Mouse (Mus musculus): ENCODE data around the gene Rab11fip4. TPM values are rescaled to one million over a fixed set of nuclear protein-coding genes. Genes with fewer than 3 reads are reported as not detected.
A peak's percentile ranks its signal among the peaks of the same experiment; 100 is the strongest.

The Rab11fip4 gene
- polyA plus RNA-seq, 1 experiment from 2014 or later: 1.3 TPM

DNA sequence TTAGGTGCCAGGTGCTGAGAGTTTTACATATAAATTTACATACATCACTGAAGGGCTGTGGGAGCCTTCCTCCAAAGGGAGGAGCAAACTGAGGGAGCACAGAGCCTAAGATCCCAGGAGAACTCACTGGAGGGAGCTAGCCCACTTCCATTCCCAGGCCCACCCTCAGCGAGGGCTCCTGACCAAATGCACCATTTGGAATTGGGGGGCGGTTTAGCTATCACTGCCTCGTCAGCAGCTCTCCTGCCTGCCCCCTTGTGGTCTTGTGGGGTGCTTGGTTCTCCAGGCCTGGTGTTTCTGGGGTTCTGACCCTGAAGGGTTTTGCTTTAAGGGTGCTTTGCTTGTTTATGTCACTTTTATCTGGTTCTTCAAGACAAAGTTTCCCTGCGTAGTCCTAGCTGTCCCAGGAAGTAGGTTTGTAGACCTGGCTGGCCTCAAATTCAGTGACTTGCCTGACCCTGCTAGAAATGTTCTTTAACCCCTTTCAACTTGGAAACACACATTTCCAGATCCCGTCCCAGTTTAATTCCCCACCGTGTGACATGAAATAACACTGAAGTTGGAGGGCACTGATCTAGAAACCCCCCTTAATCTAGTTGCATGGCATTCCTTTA lies 80.8 kb downstream of the Rab11fip4 start:
- no peak overlapping the region for H3K9ac ChIP-seq (ENCODE audit: low read depth, low read length)

GRCm38 (mm10) chr11:79673072-79673471 lies 82.1 kb downstream of the Rab11fip4 start:
- no peak overlapping the region for H3K4me2 ChIP-seq (ENCODE audit: low read depth, low read length)
- H3K27ac ChIP-seq (ENCODE audit: low read length): no peak overlapping the region
- H3K4me1 ChIP-seq (ENCODE audit: control insufficient read depth, insufficient read depth, low read length): no peaks in the 10 kb centered on the region
- H3K9ac ChIP-seq (ENCODE audit: low read depth, low read length): no peak overlapping the region
- H3K4me3 ChIP-seq (ENCODE audit: low read length): no peak overlapping the region
- WGBS: 70% methylated on average over 5 of the region's 5 CpGs
- no peaks in the 10 kb centered on the region for H3K27me3 ChIP-seq (replicated peaks; ENCODE audit: control insufficient read depth, insufficient read depth, low read length)
- ATAC-seq: peak; percentile 32; the same call in 1 of the 2 replicates
- H3K36me3 ChIP-seq (ENCODE audit: control insufficient read depth, insufficient read depth, low read length): no peaks in the 10 kb centered on the region
- no peaks in the 10 kb centered on the region for H3K9me3 ChIP-seq (ENCODE audit: control insufficient read depth, low read length)

More for the DNA sequence above, 80.8 kb downstream of the Rab11fip4 start:
- ATAC-seq: no peak
- Histone ChIP-seq H3K4me2 (ENCODE audit: low read depth, low read length) (no peak overlapping the region), H3K4me1 (ENCODE audit: control insufficient read depth, insufficient read depth, low read length) (no peaks in the 10 kb centered on the region), H3K27me3 (replicated peaks; ENCODE audit: control insufficient read depth, insufficient read depth, low read length) (no peaks in the 10 kb centered on the region), H3K36me3 (ENCODE audit: control insufficient read depth, insufficient read depth, low read length) (no peaks in the 10 kb centered on the region), H3K27ac (ENCODE audit: low read length) (no peak overlapping the region), H3K9me3 (ENCODE audit: control insufficient read depth, low read length) (no peaks in the 10 kb centered on the region), H3K4me3 (ENCODE audit: low read length) (no peak overlapping the region)
- WGBS: 61% methylated on average over 6 of the region's 6 CpGs

DNA sequence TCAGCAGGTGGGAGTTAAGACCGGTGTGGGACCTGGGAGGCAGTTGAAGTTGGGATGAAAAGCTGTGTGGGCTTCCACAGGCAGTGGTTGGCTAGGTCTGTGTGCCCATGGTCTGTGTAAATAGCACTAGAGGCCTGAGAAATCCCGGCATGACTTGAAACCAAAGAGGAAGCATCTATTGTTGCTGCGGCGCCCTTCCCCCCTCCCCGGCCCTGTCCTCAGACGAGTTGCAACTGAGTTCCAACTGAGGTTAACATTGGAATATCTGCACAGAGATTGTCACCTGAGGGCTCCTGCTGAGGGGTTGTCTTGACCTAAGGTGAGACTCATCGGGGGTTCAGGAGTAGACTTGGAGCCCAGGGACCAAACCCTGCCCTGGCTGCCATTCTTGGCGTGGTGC lies 82.7 kb downstream of the Rab11fip4 start:
- Histone ChIP-seq H3K27ac (ENCODE audit: low read length) (no peak overlapping the region), H3K36me3 (ENCODE audit: control insufficient read depth, insufficient read depth, low read length) (no peaks in the 10 kb centered on the region), H3K4me3 (ENCODE audit: low read length) (no peak overlapping the region), H3K9ac (ENCODE audit: low read depth, low read length) (no peak overlapping the region), H3K4me2 (ENCODE audit: low read depth, low read length) (no peak overlapping the region), H3K27me3 (replicated peaks; ENCODE audit: control insufficient read depth, insufficient read depth, low read length) (no peaks in the 10 kb centered on the region), H3K4me1 (ENCODE audit: control insufficient read depth, insufficient read depth, low read length) (no peaks in the 10 kb centered on the region), H3K9me3 (ENCODE audit: control insufficient read depth, low read length) (no peaks in the 10 kb centered on the region)
- no peak for ATAC-seq
- 52% methylated on average over 8 of the region's 8 CpGs for WGBS

DNA sequence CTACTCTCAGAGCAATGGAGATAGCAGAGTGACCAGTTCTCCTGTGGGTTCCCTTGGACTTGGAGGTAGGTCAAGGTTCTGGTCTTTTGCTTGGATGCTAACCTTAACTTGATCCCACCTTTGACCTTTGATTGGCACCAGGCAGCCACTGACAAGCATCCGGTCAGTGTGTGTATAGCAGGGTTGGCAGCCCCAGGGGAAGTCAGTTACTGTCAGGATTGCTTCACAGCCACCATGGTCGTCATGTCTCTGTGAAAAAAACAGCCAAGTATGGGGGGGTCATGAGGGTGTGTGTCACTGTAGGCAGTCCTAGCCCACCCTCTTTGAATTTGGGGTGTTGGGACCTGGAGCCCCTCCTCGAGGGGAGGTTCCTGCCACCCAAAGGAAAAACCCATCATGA lies 83.2 kb downstream of the Rab11fip4 start:
- no peaks in the 10 kb centered on the region for H3K36me3 ChIP-seq (ENCODE audit: control insufficient read depth, insufficient read depth, low read length)
- no peak overlapping the region for H3K9ac ChIP-seq (ENCODE audit: low read depth, low read length)
- no peaks in the 10 kb centered on the region for H3K4me1 ChIP-seq (ENCODE audit: control insufficient read depth, insufficient read depth, low read length)
- H3K27ac ChIP-seq (ENCODE audit: low read length): no peak overlapping the region
- no peaks in the 10 kb centered on the region for H3K27me3 ChIP-seq (replicated peaks; ENCODE audit: control insufficient read depth, insufficient read depth, low read length)
- WGBS: 85% methylated on average over 3 of the region's 3 CpGs
- no peak for ATAC-seq
- no peak overlapping the region for H3K4me2 ChIP-seq (ENCODE audit: low read depth, low read length)
- no peak overlapping the region for H3K4me3 ChIP-seq (ENCODE audit: low read length)
- H3K9me3 ChIP-seq (ENCODE audit: control insufficient read depth, low read length): no peaks in the 10 kb centered on the region

- Histone ChIP-seq H3K27me3 (replicated peaks; ENCODE audit: control insufficient read depth, insufficient read depth, low read length) (no peaks in the 10 kb centered on the region), H3K4me1 (ENCODE audit: control insufficient read depth, insufficient read depth, low read length) (no peaks in the 10 kb centered on the region), H3K36me3 (ENCODE audit: control insufficient read depth, insufficient read depth, low read length) (no peaks in the 10 kb centered on the region), H3K27ac (ENCODE audit: low read length) (no peak overlapping the region), H3K4me3 (ENCODE audit: low read length) (no peak overlapping the region), H3K9me3 (ENCODE audit: control insufficient read depth, low read length) (no peaks in the 10 kb centered on the region), H3K9ac (ENCODE audit: low read depth, low read length) (no peak overlapping the region), H3K4me2 (ENCODE audit: low read depth, low read length) (no peak overlapping the region)
- WGBS: 85% methylated on average over 7 of the region's 7 CpGs
- ATAC-seq: no peak
These were observed 83.6 kb downstream of the Rab11fip4 start for GRCm38 (mm10) chr11:79674632-79675031.

GRCm38 (mm10) chr11:79675285-79675684 lies 84.3 kb downstream of the Rab11fip4 start:
- Histone ChIP-seq H3K9ac (ENCODE audit: low read depth, low read length) (no peak overlapping the region), H3K4me3 (ENCODE audit: low read length) (no peak overlapping the region), H3K4me2 (ENCODE audit: low read depth, low read length) (no peak overlapping the region), H3K9me3 (ENCODE audit: control insufficient read depth, low read length) (no peaks in the 10 kb centered on the region), H3K4me1 (ENCODE audit: control insufficient read depth, insufficient read depth, low read length) (no peaks in the 10 kb centered on the region), H3K27ac (ENCODE audit: low read length) (no peak overlapping the region), H3K27me3 (replicated peaks; ENCODE audit: control insufficient read depth, insufficient read depth, low read length) (no peaks in the 10 kb centered on the region), H3K36me3 (ENCODE audit: control insufficient read depth, insufficient read depth, low read length) (no peaks in the 10 kb centered on the region)
- no peak for ATAC-seq
- 81% methylated on average over 12 of the region's 12 CpGs for WGBS

DNA sequence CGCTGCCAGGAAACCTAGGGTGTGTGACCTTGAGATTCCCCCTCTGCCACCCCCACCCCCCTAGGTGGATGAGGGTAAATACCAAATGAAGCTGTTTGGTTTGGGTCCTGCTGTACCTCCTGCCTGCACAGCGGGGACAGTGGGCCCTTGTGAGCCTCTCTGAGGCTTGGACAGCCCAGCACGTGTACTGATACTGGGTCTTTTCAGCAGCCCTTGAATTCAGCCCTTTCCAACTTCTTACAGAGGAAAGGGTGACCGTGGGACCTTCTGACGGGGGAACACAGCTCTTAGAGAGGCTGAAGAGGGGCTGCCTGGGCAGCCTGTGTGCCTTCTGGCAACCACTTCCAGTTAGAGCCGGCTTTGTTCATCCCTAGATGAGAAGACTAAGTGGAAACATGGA lies 85.0 kb downstream of the Rab11fip4 start:
- H3K27me3 ChIP-seq (replicated peaks; ENCODE audit: control insufficient read depth, insufficient read depth, low read length): no peaks in the 10 kb centered on the region
- WGBS: 71% methylated on average over 6 of the region's 6 CpGs
- H3K9ac ChIP-seq (ENCODE audit: low read depth, low read length): no peak overlapping the region
- no peak for ATAC-seq
- no peak overlapping the region for H3K4me2 ChIP-seq (ENCODE audit: low read depth, low read length)
- no peak overlapping the region for H3K27ac ChIP-seq (ENCODE audit: low read length)
- no peaks in the 10 kb centered on the region for H3K4me1 ChIP-seq (ENCODE audit: control insufficient read depth, insufficient read depth, low read length)
- no peak overlapping the region for H3K4me3 ChIP-seq (ENCODE audit: low read length)
- H3K36me3 ChIP-seq (ENCODE audit: control insufficient read depth, insufficient read depth, low read length): no peaks in the 10 kb centered on the region
- H3K9me3 ChIP-seq (ENCODE audit: control insufficient read depth, low read length): no peaks in the 10 kb centered on the region

DNA sequence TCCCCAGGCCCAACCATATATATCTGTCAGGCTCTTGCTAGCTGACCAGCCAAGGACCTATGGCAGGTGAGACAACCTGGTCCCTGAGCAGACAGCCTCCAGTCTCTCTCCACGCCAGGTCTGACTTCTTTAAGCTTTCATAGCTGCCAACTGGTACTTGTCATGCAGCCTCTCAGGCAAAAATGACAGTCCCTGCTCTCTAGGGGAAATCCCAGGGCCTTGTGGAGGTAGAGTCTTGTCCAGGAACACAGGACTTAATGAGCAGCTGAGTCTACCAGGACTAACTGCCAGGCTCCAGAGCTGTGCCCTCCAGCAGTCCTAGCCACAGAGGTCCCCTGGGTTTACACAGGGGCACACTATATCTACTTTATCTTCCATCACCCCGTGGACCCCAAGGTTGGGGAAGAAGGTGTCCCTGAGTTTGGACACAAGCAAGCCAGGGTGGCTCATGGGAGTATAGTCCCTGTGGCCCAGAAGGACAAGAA lies 85.5 kb downstream of the Rab11fip4 start:
- Histone ChIP-seq H3K9me3 (ENCODE audit: control insufficient read depth, low read length) (no peaks in the 10 kb centered on the region), H3K9ac (ENCODE audit: low read depth, low read length) (no peak overlapping the region), H3K4me2 (ENCODE audit: low read depth, low read length) (no peak overlapping the region), H3K27me3 (replicated peaks; ENCODE audit: control insufficient read depth, insufficient read depth, low read length) (no peaks in the 10 kb centered on the region), H3K4me3 (ENCODE audit: low read length) (no peak overlapping the region), H3K36me3 (ENCODE audit: control insufficient read depth, insufficient read depth, low read length) (no peaks in the 10 kb centered on the region), H3K27ac (ENCODE audit: low read length) (no peak overlapping the region), H3K4me1 (ENCODE audit: control insufficient read depth, insufficient read depth, low read length) (no peaks in the 10 kb centered on the region)
- no peak for ATAC-seq
- WGBS: 83% methylated on average over 2 of the region's 2 CpGs

DNA sequence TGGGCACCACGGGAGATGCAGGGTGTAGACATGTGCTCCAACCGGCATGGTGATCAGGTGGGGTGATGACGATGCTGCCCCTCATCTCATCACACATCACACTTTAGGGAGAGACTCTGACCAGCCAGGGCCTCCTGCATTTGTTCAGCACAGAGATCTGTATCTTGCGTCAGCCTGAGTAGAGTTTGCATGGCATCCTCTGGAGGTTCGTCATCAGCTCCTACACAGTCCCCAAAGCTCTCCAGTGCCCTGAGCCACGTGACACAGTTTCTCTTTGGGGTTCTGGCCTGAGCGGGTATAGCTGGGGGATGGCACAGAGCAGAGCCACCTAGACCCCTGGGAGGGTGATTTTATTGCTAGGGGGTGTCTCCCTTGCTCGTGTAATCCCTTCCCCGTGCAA lies 86.4 kb downstream of the Rab11fip4 start:
- Histone ChIP-seq H3K9me3 (ENCODE audit: control insufficient read depth, low read length) (no peaks in the 10 kb centered on the region), H3K27ac (ENCODE audit: low read length) (no peak overlapping the region), H3K4me2 (ENCODE audit: low read depth, low read length) (no peak overlapping the region), H3K27me3 (replicated peaks; ENCODE audit: control insufficient read depth, insufficient read depth, low read length) (no peaks in the 10 kb centered on the region), H3K4me3 (ENCODE audit: low read length) (no peak overlapping the region), H3K36me3 (ENCODE audit: control insufficient read depth, insufficient read depth, low read length) (no peaks in the 10 kb centered on the region), H3K4me1 (ENCODE audit: control insufficient read depth, insufficient read depth, low read length) (no peaks in the 10 kb centered on the region), H3K9ac (ENCODE audit: low read depth, low read length) (no peak overlapping the region)
- ATAC-seq: no peak
- 81% methylated on average over 9 of the region's 9 CpGs for WGBS

Measured in intestine, embryonic 16.5 days (tissue).